Mouse (Mus musculus) stomach, postnatal 0 days (tissue): ENCODE results near the gene Bicd2. TPM values are rescaled to one million over a fixed set of nuclear protein-coding genes. Genes with fewer than 3 reads are reported as not detected.
A peak's percentile ranks its signal among the peaks of the same experiment; 100 is the strongest.

ENCODE experiments used
- ATAC-seq: fragments of 200-750 bp; cut with Nextera tagmentation; 2 replicates; pipeline ENCODE4 v1.8.0; 2017; ENCODE audit not compliant: low FRiP score, low TSS enrichment
- DNase-seq: peaks from one replicate; pipeline ENCODE4 v3.0.0-alpha.2; 2016; ENCODE audit warnings: low spot score
- H3K27ac ChIP-seq: fragments of 300-500 bp; sonication (generic); replicated peaks from 2 replicates; pipeline ENCODE4 v1.5.1; 2014; ENCODE audit warnings: mild to moderate bottlenecking, control low read depth
- H3K27me3 ChIP-seq: fragments of 300-500 bp; sonication (generic); 2 replicates; pipeline ENCODE4 v1.6.1; 2014; ENCODE audit warnings: low read length; ENCODE audit not compliant: control insufficient read depth, insufficient read depth
- H3K36me3 ChIP-seq: fragments of 300-500 bp; sonication (generic); 2 replicates; pipeline ENCODE4 v1.6.1; 2014; ENCODE audit warnings: low read length, mixed read lengths; ENCODE audit not compliant: control insufficient read depth, insufficient read depth
- H3K4me1 ChIP-seq: fragments of 300-500 bp; sonication (generic); replicated peaks from 2 replicates; pipeline ENCODE4 v1.6.1; 2014; ENCODE audit warnings: antibody characterized with exemption; ENCODE audit not compliant: control insufficient read depth, insufficient read depth
- H3K4me2 ChIP-seq: fragments of 300-500 bp; sonication (generic); replicated peaks from 2 replicates; pipeline ENCODE4 v1.6.1; 2014; ENCODE audit warnings: low read depth, mild to moderate bottlenecking, control low read depth, moderate library complexity
- H3K4me3 ChIP-seq: fragments of 300-500 bp; sonication (generic); 2 replicates; pipeline ENCODE4 v1.5.1; 2014; ENCODE audit warnings: low read depth, low read length, control low read depth
- H3K9ac ChIP-seq: fragments of 300-500 bp; sonication (generic); 2 replicates; pipeline ENCODE4 v1.6.1; 2014; ENCODE audit warnings: mild to moderate bottlenecking, low read length, control low read depth, mixed read lengths
- H3K9me3 ChIP-seq: fragments of 300-500 bp; sonication (generic); 2 replicates; pipeline ENCODE4 v1.6.1; 2016; ENCODE audit warnings: low read length; ENCODE audit not compliant: control insufficient read depth
- CTCF ChIP-seq: IDR thresholded peaks from 2 replicates; pipeline ENCODE4 v1.5.1; 2016; ENCODE audit warnings: antibody characterized with exemption, low read depth, mild to moderate bottlenecking, moderate library complexity
- EP300 ChIP-seq: optimal IDR thresholded peaks from 2 replicates; pipeline ENCODE3; 2016; ENCODE audit warnings: antibody characterized with exemption
- WGBS: fragments of 180-500 bp; shearing (Covaris S2); extraction: QIAGEN DNeasy Blood & Tissue Kit; methylation state at CpG from one replicate; pipeline ENCODE4 v1.1.7; 2014; 5-methylcytosine and 5-hydroxymethylcytosine counted together
- polyA plus RNA-seq: library from polyadenylated mRNA; unstranded; fragments of >200 nt; fragmentation: Nextera tagmentation; extraction: Ambion mirVana; gene quantifications from 2 replicates; pipeline ENCODE4 v1.2.1, GENCODE M21; 2015

Gene Bicd2
- polyA plus RNA-seq, result 19.6 TPM in 2 replicates

GRCm38 (mm10) chr13:49341012-49341830 lies at the start of gene Bicd2:
Gene Bicd2 (plus strand): TSS chr13:49341585.
- H3K4me1 ChIP-seq, result peaks cover 3% of the 10 kb centered on the region
- H3K9me3 ChIP-seq, result no peaks in the 10 kb centered on the region
- H3K27me3 ChIP-seq, result no peaks in the 10 kb centered on the region
- DNase-seq (peak; percentile 96), ATAC-seq (peak; percentile 99)
- H3K4me3 ChIP-seq, result peak within 1 kb of the TSS; percentile 84
- peak within 1 kb of the TSS; percentile 61 for H3K27ac ChIP-seq
- TF ChIP-seq CTCF (peak; percentile 22; the same call in 1 of the 2 replicates), EP300 (no peak)
- H3K9ac ChIP-seq, result peak within 1 kb of the TSS; percentile 90
- peak within 1 kb of the TSS; percentile 94 for H3K4me2 ChIP-seq
- no peaks in the 10 kb centered on the region for H3K36me3 ChIP-seq
- under 1% methylated on average over 74 of the region's 74 CpGs for WGBS

GRCm38 (mm10) chr13:49291949-49292348 lies 49.4 kb upstream of the Bicd2 start:
- ATAC-seq (no peak), DNase-seq (no peak)
- Histone ChIP-seq H3K36me3 (no peaks in the 10 kb centered on the region), H3K27ac (no peak overlapping the region), H3K27me3 (no peaks in the 10 kb centered on the region), H3K4me3 (no peak overlapping the region), H3K9ac (no peak overlapping the region), H3K4me1 (no peaks in the 10 kb centered on the region), H3K9me3 (no peaks in the 10 kb centered on the region), H3K4me2 (no peak overlapping the region)
- 90% methylated on average over 6 of the region's 6 CpGs for whole genome bisulfite sequencing
- no peak for TF ChIP-seq CTCF
- TF ChIP-seq EP300, result no peak

GRCm38 (mm10) chr13:49294108-49294507 lies 47.3 kb upstream of the Bicd2 start:
- Histone ChIP-seq H3K36me3 (no peaks in the 10 kb centered on the region), H3K9me3 (no peaks in the 10 kb centered on the region), H3K4me1 (no peaks in the 10 kb centered on the region), H3K9ac (no peak overlapping the region), H3K4me2 (no peak overlapping the region), H3K27ac (no peak overlapping the region), H3K4me3 (no peak overlapping the region), H3K27me3 (no peaks in the 10 kb centered on the region)
- no peak for TF ChIP-seq CTCF
- DNase-seq (no peak), ATAC-seq (peak; percentile 72)
- 61% methylated on average over 9 of the region's 9 CpGs for WGBS

- WGBS, result 79% methylated on average over 7 of the region's 7 CpGs
- 0 out of 2 replicates have a peak, but pooled peaks have one; percentile 10 for ATAC-seq
- no peaks in the 10 kb centered on the region for H3K27me3 ChIP-seq
- 0 out of 2 replicates have a peak, but pooled peaks cover 2% of the 10 kb centered on the region for H3K4me1 ChIP-seq
- no peaks in the 10 kb centered on the region for H3K9me3 ChIP-seq
- no peak overlapping the region for H3K4me3 ChIP-seq
- H3K27ac ChIP-seq, result no peak overlapping the region
- no peak for DNase-seq
- no peak for TF ChIP-seq CTCF
- no peak for TF ChIP-seq EP300
- no peak overlapping the region for H3K4me2 ChIP-seq
- no peaks in the 10 kb centered on the region for H3K36me3 ChIP-seq
- H3K9ac ChIP-seq, result no peak overlapping the region
Measured at GRCm38 (mm10) chr13:49296270-49296669, 45.1 kb upstream of the Bicd2 start.

- ATAC-seq (peak; percentile 53), DNase-seq (peak; percentile 31)
- no peaks in the 10 kb centered on the region for H3K36me3 ChIP-seq
- H3K4me1 ChIP-seq, result 0 out of 2 replicates have a peak, but pooled peaks cover 2% of the 10 kb centered on the region
- WGBS, result 53% methylated on average over 14 of the region's 14 CpGs
- H3K27me3 ChIP-seq, result no peaks in the 10 kb centered on the region
- TF ChIP-seq EP300 (no peak), CTCF (no peak)
- no peaks in the 10 kb centered on the region for H3K9me3 ChIP-seq
- no peak overlapping the region for H3K9ac ChIP-seq
- no peak overlapping the region; the same call in 1 of the 2 replicates for H3K27ac ChIP-seq
- H3K4me3 ChIP-seq, result no peak overlapping the region
- no peak overlapping the region for H3K4me2 ChIP-seq
Measured at GRCm38 (mm10) chr13:49298514-49299381, 42.6 kb upstream of the Bicd2 start.
